Mouse (Mus musculus) liver, adult 2 months (tissue): ENCODE data around the gene Acer1.

ENCODE experiments used
- CTCF ChIP-seq: fragments of 200-500 bp; IDR thresholded peaks from 2 replicates; pipeline ENCODE4 v1.5.1; 2011; ENCODE audit warnings: low read depth, low read length, control low read depth
- POLR2A ChIP-seq: fragments of 200-500 bp; IDR thresholded peaks from 2 replicates; pipeline ENCODE4 v1.6.1; 2011; ENCODE audit warnings: low read length, control low read depth; ENCODE audit not compliant: insufficient read depth; ENCODE audit errors: extremely low read depth

DNA sequence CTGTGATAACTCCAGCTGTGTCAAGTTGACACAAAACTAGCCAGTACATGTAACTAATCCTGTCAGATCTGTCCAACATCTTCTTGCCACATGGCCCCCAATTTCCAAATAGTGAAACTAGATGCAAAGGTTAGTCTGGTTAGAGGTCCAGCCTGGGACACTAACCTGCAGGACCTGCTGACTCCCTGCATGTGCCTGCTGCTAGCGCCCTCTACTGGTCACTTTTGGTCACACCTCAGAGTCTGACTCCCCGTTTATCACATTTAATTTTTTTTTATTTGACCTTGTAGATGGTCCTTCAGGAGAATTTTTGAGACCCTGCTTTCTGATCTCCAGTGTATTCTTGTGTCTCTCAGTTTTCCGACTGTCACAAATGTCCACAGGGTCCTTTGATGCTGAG is 31.0 kb downstream of the Acer1 start:
- TF ChIP-seq CTCF (peak; percentile 96), POLR2A (no peak)
